Mouse (Mus musculus) CH12.LX (cell line): Measurements from ENCODE around the gene Aff3. TPM values are rescaled to one million over a fixed set of nuclear protein-coding genes. Genes with fewer than 3 reads are reported as not detected.

Source experiments
- DNase-seq: peaks from one replicate; pipeline ENCODE4 v3.0.0-alpha.2; 2013; ENCODE audit errors: extremely low read depth
- H3K27ac ChIP-seq: 2 replicates; pipeline ENCODE4 v1.5.1; 2012; ENCODE audit warnings: low read depth, mild to moderate bottlenecking, control low read depth, moderate library complexity; ENCODE audit not compliant: insufficient read depth
- H3K27me3 ChIP-seq: replicated peaks from 2 replicates; pipeline ENCODE3; 2012; ENCODE audit warnings: inconsistent platforms
- H3K36me3 ChIP-seq, 2 experiments: replicated peaks in 1 of 2; 2 replicates each; pipeline versions ENCODE3 to v1.6.1; 2012; ENCODE audit warnings: inconsistent platforms in 1 of 2, low read length in 1 of 2, mild to moderate bottlenecking in 1 of 2, mixed read lengths in 1 of 2, moderate library complexity in 1 of 2; ENCODE audit not compliant: control insufficient read depth in 1 of 2, insufficient read depth in 1 of 2
- H3K4me1 ChIP-seq, 2 experiments: 2 replicates each; pipeline ENCODE4 v1.6.1; 2012; ENCODE audit warnings: inconsistent platforms in 1 of 2, moderate library complexity in 1 of 2; ENCODE audit not compliant: insufficient read depth in 2 of 2, control insufficient read depth in 1 of 2
- H3K4me2 ChIP-seq: 2 replicates; pipeline ENCODE4 v1.6.1; 2012; ENCODE audit warnings: low read depth, mild to moderate bottlenecking, control low read depth; ENCODE audit not compliant: poor library complexity, insufficient read depth, severe bottlenecking
- H3K4me3 ChIP-seq, 3 experiments: fragments of 150-350 bp in 1 of 3; sonication (generic) in 1 of 3; replicated peaks in 1 of 3; 2 replicates each; pipeline versions ENCODE3 to v1.5.1; 2011 to 2012; ENCODE audit warnings: low read depth in 2 of 3, low read length in 2 of 3, mild to moderate bottlenecking in 2 of 3, moderate library complexity in 2 of 3, control low read depth in 1 of 3, improper control_type of control experiment in 1 of 3, inconsistent platforms in 1 of 3, mixed read lengths in 1 of 3; ENCODE audit not compliant: poor library complexity in 1 of 3
- H3K79me2 ChIP-seq: replicated peaks from 2 replicates; pipeline ENCODE4 v1.6.1; 2012; ENCODE audit warnings: mild to moderate bottlenecking, moderate library complexity; ENCODE audit not compliant: control insufficient read depth, poor library complexity, insufficient read depth, severe bottlenecking; ENCODE audit errors: extremely low read depth
- H3K9ac ChIP-seq: 2 replicates; pipeline ENCODE4 v1.6.1; 2012; ENCODE audit warnings: low read depth, mild to moderate bottlenecking, control low read depth, moderate library complexity; ENCODE audit not compliant: insufficient read depth
- H3K9me3 ChIP-seq: replicated peaks from 2 replicates; pipeline ENCODE3; 2012; ENCODE audit warnings: low read length, inconsistent platforms, mixed read lengths
- BHLHE40 ChIP-seq: IDR thresholded peaks from 2 replicates; pipeline ENCODE4 v1.6.1; 2011; ENCODE audit warnings: mild to moderate bottlenecking, low read depth, low read length, improper control_type of control experiment
- CHD1 ChIP-seq: IDR thresholded peaks from 2 replicates; pipeline ENCODE4 v1.6.1; 2012; ENCODE audit warnings: low read depth, low read length, improper control_type of control experiment, inconsistent platforms
- ELF1 ChIP-seq: IDR thresholded peaks from 2 replicates; pipeline ENCODE4 v1.6.1; 2014; ENCODE audit warnings: low read depth, mild to moderate bottlenecking, inconsistent platforms, low read length, improper control_type of control experiment
- GABPA ChIP-seq: IDR thresholded peaks from 2 replicates; pipeline ENCODE4 v1.6.1; 2012; ENCODE audit warnings: low read depth, low read length, improper control_type of control experiment, inconsistent platforms; ENCODE audit not compliant: insufficient replicate concordance
- IRF4 ChIP-seq: IDR thresholded peaks from 2 replicates; pipeline ENCODE4 v1.6.1; 2014; ENCODE audit warnings: low read depth, mild to moderate bottlenecking, inconsistent platforms, low read length, improper control_type of control experiment
- JUN ChIP-seq: IDR thresholded peaks from 2 replicates; pipeline ENCODE4 v1.6.1; 2011; ENCODE audit warnings: low read depth, mild to moderate bottlenecking, low read length, improper control_type of control experiment, moderate library complexity; ENCODE audit not compliant: insufficient read depth
- MAFK ChIP-seq: IDR thresholded peaks from 2 replicates; pipeline ENCODE4 v1.6.1; 2011; ENCODE audit warnings: low read length, improper control_type of control experiment; ENCODE audit not compliant: insufficient replicate concordance
- MAZ ChIP-seq: IDR thresholded peaks from 2 replicates; pipeline ENCODE4 v1.6.1; 2012; ENCODE audit warnings: low read depth, mild to moderate bottlenecking, inconsistent platforms, low read length, improper control_type of control experiment, moderate library complexity
- PAX5 ChIP-seq: IDR thresholded peaks from 2 replicates; pipeline ENCODE4 v1.6.1; 2012; ENCODE audit warnings: low read length, inconsistent platforms, mixed read lengths
- SMC3 ChIP-seq: IDR thresholded peaks from 2 replicates; pipeline ENCODE4 v1.6.1; 2011; ENCODE audit warnings: low read depth, low read length, improper control_type of control experiment
- TBP ChIP-seq: conservative IDR thresholded peaks from 2 replicates; pipeline ENCODE4 v1.6.1; 2011; ENCODE audit warnings: low read depth, low read length, improper control_type of control experiment
- UBTF ChIP-seq: IDR thresholded peaks from 2 replicates; pipeline ENCODE4 v1.6.1; 2012; ENCODE audit warnings: low read depth, mild to moderate bottlenecking, inconsistent platforms, low read length, improper control_type of control experiment, moderate library complexity
- USF1 ChIP-seq: IDR thresholded peaks from 2 replicates; pipeline ENCODE4 v1.6.1; 2014; ENCODE audit warnings: low read depth, mild to moderate bottlenecking, inconsistent platforms, low read length, improper control_type of control experiment
- USF2 ChIP-seq: conservative IDR thresholded peaks from 2 replicates; pipeline ENCODE4 v1.6.1; 2011; ENCODE audit warnings: low read depth, low read length, improper control_type of control experiment
- ZMIZ1 ChIP-seq: IDR thresholded peaks from 2 replicates; pipeline ENCODE4 v1.6.1; 2012; ENCODE audit warnings: low read depth, mild to moderate bottlenecking, inconsistent platforms, low read length, improper control_type of control experiment
- dilution Hi-C: fragments of 300-500 bp; cut with MboI; formaldehyde crosslinking; loops from 2 replicates; pipeline ENCODE4 v1.14.3; 2020; ENCODE audit warnings: low sequenced_read_pairs; ENCODE audit not compliant: extremely low pct_unique_long_range_greater_than_20kb, extremely low pct_ligation_motif_present
- in situ Hi-C: fragments of 300-500 bp; cut with MboI; formaldehyde crosslinking; loops from 3 replicates; pipeline ENCODE4 v1.14.3; 2019; ENCODE audit warnings: low sequenced_read_pairs, low pct_ligation_motif_present, low pct_unique_long_range_greater_than_20kb, mixed read lengths
- polyA plus RNA-seq: library from polyadenylated mRNA; unstranded; fragments of >175 nt; gene quantifications from 2 replicates; pipeline ENCODE4 v1.2.1, GENCODE M21; 2012; ENCODE audit warnings: low read depth; ENCODE audit not compliant: insufficient read length
- total RNA-seq, 2 experiments: library from RNA; depleted of rRNA; stranded (reverse); fragments of 300-350 nt in 1 of 2; fragments of >200 nt in 1 of 2; gene quantifications; 2 replicates each; pipeline ENCODE4 v1.2.3; 2012 to 2014

Gene Aff3
- total and polyA plus RNA-seq, 3 experiments: 5.1 to 29.9 (median 7.7) TPM

DNA sequence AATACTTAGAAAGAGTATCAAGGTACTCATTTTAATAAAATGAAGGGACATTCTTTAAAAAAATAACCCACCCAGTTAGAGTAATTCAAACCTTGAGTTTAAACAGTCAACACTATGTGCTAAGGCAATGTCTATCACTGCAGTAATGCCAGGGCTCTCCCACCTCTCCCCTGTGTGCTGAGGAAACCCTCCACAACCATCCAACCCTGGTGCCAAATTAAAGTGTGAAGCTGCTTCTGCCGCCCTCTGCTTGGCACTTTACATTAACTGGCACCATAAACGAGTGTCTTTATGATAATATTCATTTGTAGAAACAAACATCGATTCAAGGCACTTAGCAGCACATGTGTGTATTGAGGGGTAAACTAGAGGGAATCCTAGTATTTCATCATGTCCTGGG is 97.0 kb downstream of the Aff3 start:
- peaks cover 0 to 38% of the 10 kb centered on the region in 2 experiments; a peak in 2 of 4 replicates for H3K4me1 ChIP-seq
- no peak for TF ChIP-seq ZMIZ1
- no peak for TF ChIP-seq BHLHE40
- TF ChIP-seq PAX5: no peak
- TF ChIP-seq IRF4: no peak
- TF ChIP-seq GABPA: no peak
- TF ChIP-seq, all 38 proteins: peak for 0
- Histone ChIP-seq H3K79me2 (no peaks in the 10 kb centered on the region), H3K36me3 (peaks cover 0 to 50% of the 10 kb centered on the region in 2 experiments), H3K4me3 (no peak overlapping the region), H3K4me2 (no peak overlapping the region), H3K9me3 (no peaks in the 10 kb centered on the region), H3K27ac (no peak overlapping the region), H3K27me3 (no peaks in the 10 kb centered on the region), H3K9ac (no peak overlapping the region)
- dilution Hi-C loops (no loop called here), in situ Hi-C loops (no loop called here)
- no peak for DNase-seq

DNA sequence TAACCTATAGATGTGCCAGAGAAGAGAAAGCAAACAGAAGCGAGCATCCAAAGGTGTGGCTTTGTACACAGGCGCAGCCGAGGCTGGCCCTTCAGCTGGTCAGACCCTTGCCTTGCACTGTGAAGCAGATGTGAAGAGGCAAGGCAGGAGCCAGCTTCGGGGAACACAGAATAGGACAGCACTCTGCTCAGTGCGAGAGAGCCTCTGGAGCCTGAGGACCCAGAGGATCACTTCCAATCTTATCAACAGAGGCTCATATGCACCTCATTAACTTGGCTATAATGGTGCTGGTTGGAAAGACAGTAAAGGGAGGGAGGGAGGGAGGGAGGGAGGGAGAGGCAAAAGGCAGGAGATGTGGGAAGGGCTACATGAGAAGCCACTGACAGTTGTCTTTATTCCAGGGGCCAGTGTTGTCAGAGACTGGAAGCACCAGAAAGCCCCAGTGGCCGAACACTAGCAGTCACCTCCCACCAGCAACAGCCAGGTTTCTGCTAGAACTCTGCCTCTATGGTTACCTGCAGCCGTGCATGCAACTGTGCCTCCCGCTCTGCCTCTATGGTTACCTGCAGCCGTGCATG is 98.6 kb downstream of the Aff3 start:
- Histone ChIP-seq H3K36me3 (peaks cover 0 to 56% of the 10 kb centered on the region in 2 experiments), H3K79me2 (no peaks in the 10 kb centered on the region), H3K4me1 (peaks cover 0 to 32% of the 10 kb centered on the region in 2 experiments; a peak in 2 of 4 replicates), H3K27ac (no peak overlapping the region), H3K27me3 (no peaks in the 10 kb centered on the region), H3K4me3 (no peak overlapping the region), H3K9me3 (no peaks in the 10 kb centered on the region), H3K9ac (no peak overlapping the region), H3K4me2 (no peak overlapping the region)
- TF ChIP-seq JUN (no peak), CHD1 (no peak), USF1 (no peak), IRF4 (no peak), SMC3 (no peak), MAFK (no peak), USF2 (no peak), TBP (no peak), ELF1 (no peak), UBTF (no peak), MAZ (no peak)
- dilution Hi-C loops: no loop called here
- in situ Hi-C loops: no loop called here
- no peak for DNase-seq
